Mouse (Mus musculus) megakaryocyte, adult 5-6 weeks (primary cell): ENCODE measurements around the gene Tmprss3. TPM values are rescaled to one million over a fixed set of nuclear protein-coding genes. Genes with fewer than 3 reads are reported as not detected.

Experiments
- ATAC-seq: 2 replicates; pipeline ENCODE4 v1.8.0; 2016; ENCODE audit warnings: mild to moderate bottlenecking, inconsistent platforms; ENCODE audit not compliant: poor library complexity, severe bottlenecking
- total RNA-seq, 2 experiments: library from RNA; stranded (forward) in 1 of 2; stranded (reverse) in 1 of 2; fragments of 153-499, 151-499 nt in 1 of 2; fragments of 221-1000, 200-1000 nt in 1 of 2; gene quantifications; 2 replicates each; pipeline versions ENCODE4 v1.2.3 to v1.2.4; 2015 to 2017

Gene Tmprss3
- total RNA-seq, 2 experiments from 2014 or later: 0.26 to 0.56 TPM

- no peak for ATAC-seq
Observed at GRCm38 (mm10) chr17:31142116-31142515, 56.7 kb downstream of the Tmprss3 start.

- ATAC-seq: peak; percentile 87
Observed at GRCm38 (mm10) chr17:31138398-31138797, 60.4 kb downstream of the Tmprss3 start.

GRCm38 (mm10) chr17:31136821-31137220 lies 62.0 kb downstream of the Tmprss3 start:
- ATAC-seq: no peak

GRCm38 (mm10) chr17:31136291-31136690 lies 62.5 kb downstream of the Tmprss3 start:
- ATAC-seq: no peak

GRCm38 (mm10) chr17:31134913-31135312 lies 63.9 kb downstream of the Tmprss3 start:
- ATAC-seq: no peak

- ATAC-seq: no peak
Observed at GRCm38 (mm10) chr17:31133776-31134175, 65.0 kb downstream of the Tmprss3 start.

- no peak for ATAC-seq
Observed at GRCm38 (mm10) chr17:31131269-31131821, 67.4 kb downstream of the Tmprss3 start.

GRCm38 (mm10) chr17:31129452-31129851 lies 69.3 kb downstream of the Tmprss3 start, which contains the start of gene Tff3:
Gene Tff3 (minus strand): TSS chr17:31129646.
- ATAC-seq: no peak

Other genes starting within 250 kb of the Tmprss3 start
- gene Umodl1, start 244.3 kb downstream of the Tmprss3 start, total RNA-seq (2015): not detected in 2 replicates
- gene Umodl1, start 244.3 kb downstream of the Tmprss3 start, total RNA-seq (2017): not detected in 2 replicates
- gene Abcg1, start 141.3 kb downstream of the Tmprss3 start, total RNA-seq (2015): 13.2 and 20.1 TPM in 2 replicates
- 19.2 and 23.7 TPM in 2 replicates for gene Abcg1, start 141.3 kb downstream of the Tmprss3 start, total RNA-seq (2017)
- gene Tff3, start 69.3 kb downstream of the Tmprss3 start, total RNA-seq (2015): not detected in 2 replicates
- not detected in 2 replicates for gene Tff3, start 69.3 kb downstream of the Tmprss3 start, total RNA-seq (2017)
- not detected in 2 replicates for gene Tff2, start 54.7 kb downstream of the Tmprss3 start, total RNA-seq (2015)
- gene Tff2, start 54.7 kb downstream of the Tmprss3 start, total RNA-seq (2017): not detected in 2 replicates
- gene Tff1, start 33.7 kb downstream of the Tmprss3 start, total RNA-seq (2015): not detected in 2 replicates
- gene Tff1, start 33.7 kb downstream of the Tmprss3 start, total RNA-seq (2017): not detected in 2 replicates
- 2.6 and 6.2 TPM in 2 replicates for gene Ubash3a, start 8.9 kb upstream of the Tmprss3 start, total RNA-seq (2015)
- 3.9 and 5.0 TPM in 2 replicates for gene Ubash3a, start 8.9 kb upstream of the Tmprss3 start, total RNA-seq (2017)
- 0.36 TPM in 2 replicates for gene Rsph1, start 78.4 kb upstream of the Tmprss3 start, total RNA-seq (2015)
- 0.66 and 1.1 TPM in 2 replicates for gene Rsph1, start 78.4 kb upstream of the Tmprss3 start, total RNA-seq (2017)
- gene Slc37a1, start 87.8 kb upstream of the Tmprss3 start, total RNA-seq (2015): 6.3 and 8.1 TPM in 2 replicates
- gene Slc37a1, start 87.8 kb upstream of the Tmprss3 start, total RNA-seq (2017): 3.9 and 10.6 TPM in 2 replicates
- not detected in 2 replicates for gene Pde9a, start 187.2 kb upstream of the Tmprss3 start, total RNA-seq (2015)
- 0.29 TPM in 1 of 2 replicates, not detected in the other for gene Pde9a, start 187.2 kb upstream of the Tmprss3 start, total RNA-seq (2017)